Mouse (Mus musculus): ENCODE data around the gene Bscl2. TPM values are rescaled to one million over a fixed set of nuclear protein-coding genes. Genes with fewer than 3 reads are reported as not detected.

Bscl2 gene
- 66.9 and 72.1 TPM in 2 replicates for polyA plus RNA-seq (2015; fragmentation: Nextera tagmentation; extraction: Ambion mirVana)

DNA sequence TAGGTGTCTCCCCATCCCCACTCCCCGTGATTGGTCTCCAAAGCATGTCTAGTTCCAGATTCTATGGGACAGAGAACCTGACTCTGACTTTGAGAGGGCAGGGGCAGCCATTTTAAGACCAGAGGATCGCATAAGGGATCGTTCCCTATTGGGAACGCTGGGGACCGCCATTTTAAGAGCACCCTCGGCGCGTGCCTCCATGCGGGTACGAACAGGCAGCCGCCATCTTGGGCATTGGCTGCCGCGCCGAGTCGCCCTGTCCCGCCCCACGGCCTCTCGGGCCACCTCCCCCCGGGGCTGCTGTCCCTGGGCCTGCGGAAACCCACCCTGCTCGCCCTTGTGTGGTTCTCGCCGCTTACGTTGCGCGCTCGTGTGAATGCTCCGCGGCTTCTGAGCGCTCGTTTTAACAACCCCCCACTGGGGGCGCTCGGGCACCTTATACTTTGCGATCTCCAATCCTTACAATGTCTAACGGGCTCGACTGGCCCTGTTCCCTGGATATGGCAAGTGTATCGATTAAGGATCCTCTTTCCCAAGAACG is at the start of gene Bscl2:
Bscl2 (plus strand) TSS at position 217 of the 541 bp plus-strand sequence.
- peak; percentile 79 for ATAC-seq
- H3K36me3 ChIP-seq (ENCODE audit: poor library complexity, severe bottlenecking) = peaks cover 44% of the 10 kb centered on the region
- peaks cover 27% of the 10 kb centered on the region for H3K4me1 ChIP-seq
- peak within 1 kb of the TSS; percentile 65 for H3K4me3 ChIP-seq
- peak within 1 kb of the TSS; percentile 90 for H3K9ac ChIP-seq
- H3K27me3 ChIP-seq = no peaks in the 10 kb centered on the region
- under 1% methylated on average over 38 of the region's 38 CpGs for WGBS
- no peaks in the 10 kb centered on the region for H3K9me3 ChIP-seq (replicated peaks)
- peak within 1 kb of the TSS; percentile 83 for H3K4me2 ChIP-seq
- peak within 1 kb of the TSS; percentile 99 for H3K27ac ChIP-seq

- no peak overlapping the region for H3K4me2 ChIP-seq
- no peak for ATAC-seq
- no peak overlapping the region for H3K9ac ChIP-seq
- H3K27ac ChIP-seq = peak overlapping the region; percentile 3; the same call in 1 of the 2 replicates
- H3K27me3 ChIP-seq = no peaks in the 10 kb centered on the region
- no peaks in the 10 kb centered on the region for H3K9me3 ChIP-seq (replicated peaks)
- H3K4me3 ChIP-seq = no peak overlapping the region
- 23% methylated on average over 3 of the region's 3 CpGs for WGBS
- H3K36me3 ChIP-seq (ENCODE audit: poor library complexity, severe bottlenecking) = peaks cover 31% of the 10 kb centered on the region
- H3K4me1 ChIP-seq = peaks cover 15% of the 10 kb centered on the region
Observed at GRCm38 (mm10) chr19:8788521-8788920, 48.7 kb upstream of the Bscl2 start.

DNA sequence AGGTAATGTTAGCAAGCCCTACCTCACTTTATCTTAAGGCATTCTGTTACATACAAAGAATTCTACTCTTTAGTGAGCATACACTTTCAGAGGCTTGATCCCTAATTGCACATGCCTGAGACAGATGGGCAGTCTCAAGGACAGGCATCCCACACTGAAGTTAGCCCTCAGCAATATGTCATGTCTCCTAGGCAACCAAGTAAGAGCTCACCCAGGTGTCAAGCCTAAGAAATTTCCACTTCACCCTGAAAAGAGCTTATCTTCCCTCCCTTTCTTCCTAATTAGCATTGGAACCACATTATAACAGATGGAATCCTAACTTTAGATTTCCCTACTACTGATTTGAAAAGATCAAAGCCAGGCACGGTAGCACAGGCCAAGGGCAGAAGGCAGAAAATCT is 48.1 kb upstream of the Bscl2 start:
- Histone ChIP-seq H3K27me3 (no peaks in the 10 kb centered on the region), H3K4me1 (peaks cover 15% of the 10 kb centered on the region), H3K27ac (peak overlapping the region; percentile 3; the same call in 1 of the 2 replicates), H3K4me2 (no peak overlapping the region), H3K4me3 (no peak overlapping the region), H3K36me3 (ENCODE audit: poor library complexity, severe bottlenecking) (peaks cover 31% of the 10 kb centered on the region), H3K9me3 (replicated peaks) (no peaks in the 10 kb centered on the region), H3K9ac (no peak overlapping the region)
- 29% methylated on average over 1 of the region's 1 CpGs for WGBS
- ATAC-seq = no peak

DNA sequence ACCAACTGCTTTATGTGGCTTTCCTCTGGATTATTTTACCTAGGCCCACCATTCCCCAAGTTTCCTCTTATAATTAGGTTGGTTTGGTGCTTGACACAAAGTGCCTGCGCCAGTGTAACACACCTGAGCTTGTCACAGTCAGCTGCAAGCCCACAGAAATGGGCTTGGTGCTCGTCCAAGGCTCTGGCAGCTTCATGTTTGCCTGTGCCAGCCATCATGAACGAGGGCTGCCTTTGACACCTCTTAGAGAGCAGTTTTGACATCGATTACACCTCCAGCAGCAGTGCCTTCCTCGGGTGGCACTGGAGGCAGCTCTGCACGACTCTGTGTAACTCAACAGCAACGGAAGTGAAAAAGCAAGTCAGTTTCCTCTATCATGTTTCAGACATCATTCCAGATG is 47.1 kb upstream of the Bscl2 start:
- Histone ChIP-seq H3K9me3 (replicated peaks) (no peaks in the 10 kb centered on the region), H3K4me2 (no peak overlapping the region), H3K4me3 (no peak overlapping the region), H3K27me3 (no peaks in the 10 kb centered on the region), H3K4me1 (peaks cover 12% of the 10 kb centered on the region), H3K36me3 (ENCODE audit: poor library complexity, severe bottlenecking) (peaks cover 38% of the 10 kb centered on the region), H3K27ac (no peak overlapping the region), H3K9ac (no peak overlapping the region)
- ATAC-seq = no peak
- 83% methylated on average over 7 of the region's 7 CpGs for WGBS

- WGBS = 2% methylated on average over 25 of the region's 25 CpGs
- Histone ChIP-seq H3K27me3 (peaks cover 4% of the 10 kb centered on the region; the same call in 1 of the 2 replicates), H3K27ac (0 out of 2 replicates have a peak within 1 kb of the TSS, but pooled peaks have one; percentile 12), H3K4me3 (peak within 1 kb of the TSS; percentile 62), H3K9ac (peak within 1 kb of the TSS; percentile 77), H3K4me2 (peak within 1 kb of the TSS; percentile 88), H3K9me3 (replicated peaks) (no peaks in the 10 kb centered on the region), H3K36me3 (ENCODE audit: poor library complexity, severe bottlenecking) (peaks cover 32% of the 10 kb centered on the region), H3K4me1 (peaks cover 22% of the 10 kb centered on the region)
- ATAC-seq = peak; percentile 72
Observed at GRCm38 (mm10) chr19:8798264-8798946, 38.9 kb upstream of the Bscl2 start, which contains the start of gene Polr2g. Gene Polr2g (minus strand): TSS chr19:8798577.

DNA sequence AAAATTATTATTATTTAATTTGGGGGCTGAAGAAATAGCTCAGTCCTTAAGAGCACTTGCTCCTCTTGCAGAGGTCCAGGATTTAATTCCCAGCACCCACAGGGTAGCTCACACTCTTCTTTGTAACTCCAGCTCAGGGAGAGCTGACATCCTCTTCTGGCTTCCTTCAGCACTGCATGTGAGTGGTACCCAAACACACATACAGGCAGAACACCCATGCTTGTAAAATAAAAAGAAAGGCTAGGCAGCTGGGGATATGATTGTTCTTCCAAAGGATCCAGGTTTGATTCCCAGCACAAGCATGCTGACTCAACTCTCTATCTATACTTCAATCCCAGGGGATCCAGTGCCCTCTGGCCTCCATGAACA is 38.3 kb upstream of the Bscl2 start:
- Histone ChIP-seq H3K4me2 (peak overlapping the region; percentile 88; the same call in 1 of the 2 replicates), H3K9ac (no peak overlapping the region), H3K36me3 (ENCODE audit: poor library complexity, severe bottlenecking) (peaks cover 32% of the 10 kb centered on the region), H3K9me3 (replicated peaks) (no peaks in the 10 kb centered on the region), H3K27me3 (peaks cover 4% of the 10 kb centered on the region; the same call in 1 of the 2 replicates), H3K27ac (no peak overlapping the region), H3K4me1 (peaks cover 22% of the 10 kb centered on the region), H3K4me3 (peak overlapping the region; percentile 62; the same call in 1 of the 2 replicates)
- no peak for ATAC-seq

DNA sequence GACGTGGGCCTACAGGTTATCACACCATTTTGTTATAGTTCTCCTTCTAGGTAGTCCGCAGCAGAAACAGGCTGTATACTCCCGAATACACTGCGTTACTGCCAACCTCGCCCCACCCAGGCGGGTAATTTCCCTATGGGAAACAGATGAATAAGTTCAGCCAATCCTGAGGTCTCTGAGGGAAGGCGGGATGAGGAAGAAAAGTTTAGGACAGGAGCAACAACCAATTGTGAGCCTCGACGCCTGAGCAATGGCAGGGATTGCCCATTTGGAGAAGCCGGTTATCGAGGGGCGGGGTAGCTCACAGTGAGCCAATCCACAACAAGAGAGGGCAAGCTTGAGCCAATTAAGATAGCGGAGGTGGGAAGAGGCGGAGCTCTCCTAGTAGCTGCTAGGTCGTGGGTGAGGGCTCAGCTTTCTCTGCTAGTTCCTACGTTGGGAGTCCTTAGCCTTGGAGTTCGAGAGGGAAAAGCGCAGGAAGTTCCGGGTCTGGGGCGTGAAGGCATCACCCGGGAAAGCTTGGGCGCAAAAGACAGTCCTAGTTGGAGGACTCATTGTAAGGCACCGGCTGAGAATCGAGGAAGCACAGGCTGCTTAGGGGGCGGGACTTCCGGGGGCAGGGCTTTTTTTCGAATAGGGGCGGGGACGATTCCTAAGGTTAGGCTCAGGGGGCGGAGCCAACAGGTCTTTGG is 35.0 kb upstream of the Bscl2 start, which contains the start of gene Zbtb3:
Zbtb3 (plus strand) TSS at position 426 of the 692 bp plus-strand sequence.
- Histone ChIP-seq H3K4me3 (peak within 1 kb of the TSS; percentile 63), H3K9ac (peak within 1 kb of the TSS; percentile 61), H3K36me3 (ENCODE audit: poor library complexity, severe bottlenecking) (peaks cover 40% of the 10 kb centered on the region), H3K4me1 (peaks cover 19% of the 10 kb centered on the region), H3K27ac (peak within 1 kb of the TSS; percentile 94), H3K27me3 (peaks cover 4% of the 10 kb centered on the region; the same call in 1 of the 2 replicates), H3K4me2 (peak within 1 kb of the TSS; percentile 69), H3K9me3 (replicated peaks) (no peaks in the 10 kb centered on the region)
- ATAC-seq = peak; percentile 98
- WGBS = under 1% methylated on average over 30 of the region's 30 CpGs

DNA sequence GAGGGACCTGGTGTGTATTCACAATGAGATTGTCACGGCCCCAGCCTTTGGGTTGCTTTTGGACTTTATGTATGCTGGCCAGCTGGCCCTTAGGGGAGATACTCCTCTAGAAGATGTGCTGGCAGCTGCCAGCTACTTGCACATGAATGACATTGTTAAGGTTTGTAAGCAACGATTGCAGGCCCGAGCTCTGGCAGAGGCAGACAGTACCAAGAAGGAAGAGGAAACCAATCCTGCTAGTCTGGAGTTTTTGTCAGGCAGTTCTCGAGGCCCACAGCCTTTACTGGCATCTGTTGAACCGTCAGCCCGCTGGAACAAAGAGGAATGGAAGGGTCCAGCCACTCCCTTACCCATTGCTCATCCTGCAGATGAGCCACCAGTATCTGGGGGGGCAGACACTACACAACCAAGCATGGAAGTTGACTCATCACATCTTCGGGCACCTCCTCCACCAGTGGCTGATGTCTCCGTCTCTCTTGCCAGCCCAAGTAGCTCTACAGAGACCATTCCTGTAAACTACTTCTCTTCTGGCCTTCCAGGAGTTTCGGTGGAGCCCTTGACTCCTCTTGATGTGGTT is 34.0 kb upstream of the Bscl2 start:
- 91% methylated on average over 9 of the region's 9 CpGs for WGBS
- peaks cover 4% of the 10 kb centered on the region; the same call in 1 of the 2 replicates for H3K27me3 ChIP-seq
- H3K9me3 ChIP-seq (replicated peaks) = no peaks in the 10 kb centered on the region
- peaks cover 12% of the 10 kb centered on the region for H3K4me1 ChIP-seq
- peak overlapping the region; percentile 34; the same call in 1 of the 2 replicates for H3K9ac ChIP-seq
- peak overlapping the region; percentile 69 for H3K4me2 ChIP-seq
- ATAC-seq = no peak
- H3K4me3 ChIP-seq = peak overlapping the region; percentile 63; the same call in 1 of the 2 replicates
- H3K27ac ChIP-seq = peak overlapping the region; percentile 94
- H3K36me3 ChIP-seq (ENCODE audit: poor library complexity, severe bottlenecking) = peaks cover 51% of the 10 kb centered on the region

DNA sequence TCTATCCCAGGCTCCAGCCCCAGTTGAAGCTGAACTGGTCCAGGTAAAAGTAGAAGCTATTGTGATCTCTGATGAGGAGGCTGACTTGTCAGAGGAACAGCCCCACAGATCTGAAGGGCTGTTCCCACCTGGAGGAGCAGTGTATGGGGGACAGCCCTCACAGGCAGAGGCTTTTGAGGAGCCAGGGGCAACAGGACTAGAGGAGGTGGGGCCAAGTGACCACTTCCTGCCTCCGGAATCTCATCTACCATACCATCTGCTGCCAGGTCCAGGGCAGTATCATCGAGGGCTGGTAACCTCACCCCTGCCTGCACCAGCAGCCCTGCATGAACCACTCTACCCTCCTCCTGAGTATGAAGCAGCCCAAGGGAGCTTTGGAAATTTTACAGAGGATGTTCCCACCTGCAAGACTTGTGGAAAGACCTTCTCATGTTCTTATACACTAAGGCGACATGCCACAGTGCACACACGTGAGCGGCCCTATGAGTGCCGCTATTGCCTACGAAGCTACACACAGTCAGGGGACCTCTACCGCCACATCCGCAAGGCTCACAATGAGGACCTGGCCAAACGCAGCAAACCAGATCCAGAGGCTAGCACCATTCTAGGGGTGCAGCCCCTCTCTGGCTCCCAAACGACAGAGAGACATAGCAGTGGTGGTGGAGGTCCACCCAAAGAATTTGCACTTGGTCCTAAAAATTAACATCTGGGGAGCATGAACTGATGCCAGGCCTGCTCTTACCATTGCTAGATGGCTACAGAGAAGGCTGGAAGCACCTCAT is 33.2 kb upstream of the Bscl2 start:
- H3K4me3 ChIP-seq = no peak overlapping the region
- no peak overlapping the region for H3K9ac ChIP-seq
- H3K4me2 ChIP-seq = no peak overlapping the region
- no peaks in the 10 kb centered on the region for H3K9me3 ChIP-seq (replicated peaks)
- no peak overlapping the region; the same call in 1 of the 2 replicates for H3K27ac ChIP-seq
- H3K36me3 ChIP-seq (ENCODE audit: poor library complexity, severe bottlenecking) = peaks cover 58% of the 10 kb centered on the region
- peaks cover 12% of the 10 kb centered on the region for H3K4me1 ChIP-seq
- WGBS = 94% methylated on average over 11 of the region's 11 CpGs
- no peak for ATAC-seq
- peaks cover 4% of the 10 kb centered on the region; the same call in 1 of the 2 replicates for H3K27me3 ChIP-seq

DNA sequence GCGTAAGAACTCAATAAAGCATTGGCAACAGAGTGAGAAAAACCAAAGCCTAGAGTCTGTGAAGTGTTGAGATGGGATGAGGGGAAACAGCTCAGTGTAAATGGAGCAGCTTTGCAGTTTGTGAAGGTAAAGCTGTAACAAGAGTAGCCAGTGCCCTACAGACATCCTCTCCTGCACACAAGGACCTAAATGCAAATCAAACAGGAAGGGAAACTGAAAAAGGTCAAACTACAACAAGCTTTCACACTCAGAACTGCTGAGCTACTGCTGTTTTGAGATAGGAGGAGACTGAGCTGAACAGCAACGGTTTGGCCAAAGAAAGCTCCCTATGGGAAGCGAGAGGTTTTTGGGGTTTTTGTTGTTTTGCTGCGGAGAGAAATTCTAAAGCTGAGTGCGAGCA is 30.5 kb upstream of the Bscl2 start:
- Histone ChIP-seq H3K4me1 (peaks cover 9% of the 10 kb centered on the region), H3K27me3 (no peaks in the 10 kb centered on the region), H3K36me3 (ENCODE audit: poor library complexity, severe bottlenecking) (peaks cover 80% of the 10 kb centered on the region), H3K4me3 (no peak overlapping the region), H3K27ac (no peak overlapping the region), H3K4me2 (no peak overlapping the region), H3K9me3 (replicated peaks) (no peaks in the 10 kb centered on the region), H3K9ac (no peak overlapping the region)
- ATAC-seq = no peak
- WGBS = 94% methylated on average over 5 of the region's 5 CpGs

GRCm38 (mm10) chr19:8815812-8816211 is 21.5 kb upstream of the Bscl2 start:
- peak overlapping the region; percentile 19 for H3K4me2 ChIP-seq
- H3K4me1 ChIP-seq = peaks cover 32% of the 10 kb centered on the region
- no peak overlapping the region for H3K4me3 ChIP-seq
- H3K27me3 ChIP-seq = no peaks in the 10 kb centered on the region
- no peaks in the 10 kb centered on the region for H3K9me3 ChIP-seq (replicated peaks)
- no peak for ATAC-seq
- H3K36me3 ChIP-seq (ENCODE audit: poor library complexity, severe bottlenecking) = peaks cover 57% of the 10 kb centered on the region
- H3K9ac ChIP-seq = peak overlapping the region; percentile 22; the same call in 1 of the 2 replicates
- H3K27ac ChIP-seq = no peak overlapping the region
- 74% methylated on average over 11 of the region's 11 CpGs for WGBS
